Mouse (Mus musculus): Measurements from ENCODE around the gene Aldh3b3. TPM values are rescaled to one million over a fixed set of nuclear protein-coding genes. Genes with fewer than 3 reads are reported as not detected.

The Aldh3b3 gene
- total and polyA plus RNA-seq, 3 experiments = not detected

DNA sequence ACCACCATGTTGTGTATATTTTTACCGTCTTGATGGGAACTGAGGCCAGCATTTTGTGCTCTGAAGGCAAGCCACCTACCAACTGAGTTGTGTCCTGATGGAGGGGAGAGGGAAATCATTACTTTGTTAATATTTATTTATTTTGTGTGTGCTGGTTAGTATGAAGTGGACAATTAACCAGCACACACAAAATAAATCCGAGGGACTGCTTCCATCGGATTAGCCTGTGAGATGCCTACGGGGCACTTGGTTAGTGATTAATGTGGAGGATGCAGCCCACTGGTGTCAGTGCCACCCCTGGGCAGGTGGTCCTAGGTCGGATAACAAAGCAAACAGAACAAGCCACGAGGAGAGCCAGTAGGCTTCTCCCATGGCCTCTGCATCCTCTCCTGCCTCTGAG, 36.5 kb downstream of the Aldh3b3 start:
- TF ChIP-seq CHD1 (IDR thresholded peaks at IDR 0.05; ENCODE audit: low read depth, low read length) = no peak
- no peak for TF ChIP-seq USF1 (IDR thresholded peaks at IDR 0.05; ENCODE audit: low read depth, low read length)
- no peak for TF ChIP-seq NELFE (IDR thresholded peaks at IDR 0.05; ENCODE audit: low read depth, low read length)
- no peak for TF ChIP-seq CHD2 (IDR thresholded peaks at IDR 0.05; ENCODE audit: low read length)
- no peak for TF ChIP-seq E2F4 (IDR thresholded peaks at IDR 0.05; ENCODE audit: insufficient replicate concordance, low read depth, low read length)
- no peak for TF ChIP-seq MAZ (IDR thresholded peaks at IDR 0.05; ENCODE audit: low read depth, low read length)
- no peak for TF ChIP-seq ZKSCAN1 (IDR thresholded peaks at IDR 0.05; ENCODE audit: borderline replicate concordance, low read depth, low read length)
- TF ChIP-seq ETS1 (conservative IDR thresholded peaks at IDR 0.05; ENCODE audit: low read depth, low read length) = no peak
- no peak for TF ChIP-seq TCF12 (IDR thresholded peaks at IDR 0.05; ENCODE audit: low read depth, low read length)
- no peak for TF ChIP-seq ZC3H11A (IDR thresholded peaks at IDR 0.05; ENCODE audit: low read depth, low read length)
- no peak for TF ChIP-seq MYC (IDR thresholded peaks at IDR 0.05; ENCODE audit: low read depth, low read length)
- TF ChIP-seq RAD21 (IDR thresholded peaks at IDR 0.05; ENCODE audit: low read depth, low read length) = no peak
- no peak for TF ChIP-seq TBP (conservative IDR thresholded peaks at IDR 0.05; ENCODE audit: low read depth, low read length)
- TF ChIP-seq IRF4 (IDR thresholded peaks at IDR 0.05; ENCODE audit: low read depth, low read length) = no peak
- TF ChIP-seq MAX (IDR thresholded peaks at IDR 0.05; ENCODE audit: low read length) = no peak

DNA sequence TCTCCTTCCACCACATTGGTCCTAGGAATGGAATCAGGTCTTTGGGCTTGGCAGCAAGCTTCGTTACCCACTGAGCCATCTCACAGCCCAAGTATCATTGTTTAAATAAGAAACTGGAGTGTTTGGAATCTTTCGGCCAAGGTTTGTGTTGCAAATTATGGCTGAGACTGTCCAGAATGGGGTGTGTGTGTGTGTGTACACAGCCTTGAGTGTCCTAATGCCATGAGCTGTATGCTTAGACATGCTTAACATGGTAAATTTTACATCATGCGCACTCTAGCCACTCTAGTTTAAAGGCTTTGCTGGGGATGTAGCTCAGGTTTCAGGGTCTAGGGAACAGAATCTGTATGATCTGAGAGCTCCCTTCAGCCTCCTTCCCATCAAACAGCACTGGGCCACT, 37.1 kb downstream of the Aldh3b3 start:
- Histone ChIP-seq H3K4me2 (ENCODE audit: insufficient read depth, low read depth, poor library complexity, severe bottlenecking) (no peak overlapping the region), H3K9ac (ENCODE audit: insufficient read depth, low read depth) (no peak overlapping the region), H3K79me2 (replicated peaks; ENCODE audit: control insufficient read depth, extremely low read depth, insufficient read depth, poor library complexity, severe bottlenecking) (no peaks in the 10 kb centered on the region), H3K4me1 (ENCODE audit: control insufficient read depth in 1 of 2, insufficient read depth in 2 of 2) (peaks cover 7 to 11% of the 10 kb centered on the region in 2 experiments; a peak in 3 of 4 replicates), H3K27ac (ENCODE audit: insufficient read depth, low read depth) (no peak overlapping the region), H3K4me3 (replicated peaks in 1 of 3; ENCODE audit: low read depth in 2 of 3, low read length in 2 of 3, poor library complexity in 1 of 3) (no peak overlapping the region), H3K9me3 (replicated peaks; ENCODE audit: low read length) (no peaks in the 10 kb centered on the region), H3K36me3 (replicated peaks in 1 of 2; ENCODE audit: control insufficient read depth in 1 of 2, insufficient read depth in 1 of 2, low read length in 1 of 2) (no peaks in the 10 kb centered on the region), H3K27me3 (replicated peaks) (peaks cover 58% of the 10 kb centered on the region)
- DNase-seq (ENCODE audit: extremely low read depth) = no peak
- TF ChIP-seq USF1 (IDR thresholded peaks at IDR 0.05; ENCODE audit: low read depth, low read length) (no peak), ZC3H11A (IDR thresholded peaks at IDR 0.05; ENCODE audit: low read depth, low read length) (no peak), CTCF (conservative IDR thresholded peaks at IDR 0.05 in 1 of 2, IDR thresholded peaks at IDR 0.05 in 1 of 2; ENCODE audit: low read depth in 2 of 2, low read length in 2 of 2) (no peak), MAFK (IDR thresholded peaks at IDR 0.05; ENCODE audit: insufficient replicate concordance, low read length) (no peak), RCOR1 (conservative IDR thresholded peaks at IDR 0.05; ENCODE audit: low read depth, low read length) (no peak), ELF1 (IDR thresholded peaks at IDR 0.05; ENCODE audit: low read depth, low read length) (no peak), PAX5 (IDR thresholded peaks at IDR 0.05; ENCODE audit: low read length) (no peak), MYC (IDR thresholded peaks at IDR 0.05; ENCODE audit: low read depth, low read length) (no peak), UBTF (IDR thresholded peaks at IDR 0.05; ENCODE audit: low read depth, low read length) (no peak), CHD2 (IDR thresholded peaks at IDR 0.05; ENCODE audit: low read length) (no peak), ETS1 (conservative IDR thresholded peaks at IDR 0.05; ENCODE audit: low read depth, low read length) (no peak), TBP (conservative IDR thresholded peaks at IDR 0.05; ENCODE audit: low read depth, low read length) (no peak), POLR2A (IDR thresholded peaks at IDR 0.05; ENCODE audit: low read depth, low read length) (no peak), GABPA (IDR thresholded peaks at IDR 0.05; ENCODE audit: insufficient replicate concordance, low read depth, low read length) (no peak)
- dilution Hi-C loops (cut with MboI; ENCODE audit: extremely low pct_ligation_motif_present, extremely low pct_unique_long_range_greater_than_20kb, low sequenced_read_pairs) (no loop called here), in situ Hi-C loops (cut with MboI; ENCODE audit: low pct_ligation_motif_present, low pct_unique_long_range_greater_than_20kb, low sequenced_read_pairs) (no loop called here)

More for the DNA sequence above, 36.5 kb downstream of the Aldh3b3 start:
- Histone ChIP-seq H3K27ac (ENCODE audit: insufficient read depth, low read depth) (no peak overlapping the region), H3K4me2 (ENCODE audit: insufficient read depth, low read depth, poor library complexity, severe bottlenecking) (no peak overlapping the region), H3K27me3 (replicated peaks) (peaks cover 59% of the 10 kb centered on the region), H3K79me2 (replicated peaks; ENCODE audit: control insufficient read depth, extremely low read depth, insufficient read depth, poor library complexity, severe bottlenecking) (no peaks in the 10 kb centered on the region), H3K4me3 (replicated peaks in 1 of 3; ENCODE audit: low read depth in 2 of 3, low read length in 2 of 3, poor library complexity in 1 of 3) (no peak overlapping the region), H3K9me3 (replicated peaks; ENCODE audit: low read length) (no peaks in the 10 kb centered on the region), H3K36me3 (replicated peaks in 1 of 2; ENCODE audit: control insufficient read depth in 1 of 2, insufficient read depth in 1 of 2, low read length in 1 of 2) (no peaks in the 10 kb centered on the region), H3K4me1 (ENCODE audit: control insufficient read depth in 1 of 2, insufficient read depth in 2 of 2) (peaks cover 7 to 11% of the 10 kb centered on the region in 2 experiments; a peak in 3 of 4 replicates), H3K9ac (ENCODE audit: insufficient read depth, low read depth) (no peak overlapping the region)
- no peak for DNase-seq (ENCODE audit: extremely low read depth)
- dilution Hi-C loops (cut with MboI; ENCODE audit: extremely low pct_ligation_motif_present, extremely low pct_unique_long_range_greater_than_20kb, low sequenced_read_pairs) (no loop called here), in situ Hi-C loops (cut with MboI; ENCODE audit: low pct_ligation_motif_present, low pct_unique_long_range_greater_than_20kb, low sequenced_read_pairs) (no loop called here)
